Mouse (Mus musculus): ENCODE measurements around the gene Sertad1. TPM values are rescaled to one million over a fixed set of nuclear protein-coding genes. Genes with fewer than 3 reads are reported as not detected.

The Sertad1 gene
- polyA plus RNA-seq, 1 experiment from 2014 or later = 39.3 TPM

GRCm38 (mm10) chr7:27506765-27507370, 20.2 kb downstream of the Sertad1 start:
- WGBS = 35% methylated on average over 9 of the region's 9 CpGs
- Histone ChIP-seq H3K9me3 (ENCODE audit: low read depth, low read length) (no peaks in the 10 kb centered on the region), H3K4me3 (ENCODE audit: low read depth, low read length) (peak overlapping the region; percentile 41), H3K27me3 (ENCODE audit: insufficient read depth, low read length) (no peaks in the 10 kb centered on the region), H3K36me3 (ENCODE audit: insufficient read depth) (no peaks in the 10 kb centered on the region), H3K4me1 (ENCODE audit: insufficient read depth) (peaks cover 11% of the 10 kb centered on the region), H3K9ac (peak overlapping the region; percentile 58; the same call in 1 of the 2 replicates), H3K4me2 (peak overlapping the region; percentile 57), H3K27ac (ENCODE audit: low read depth) (peak overlapping the region; percentile 98)
- peak; percentile 46 for DNase-seq
- TF ChIP-seq CTCF (IDR thresholded peaks at IDR 0.05; ENCODE audit: low read depth) = no peak
- peak; percentile 9; the same call in 1 of the 2 replicates for ATAC-seq (ENCODE audit: insufficient read depth)

GRCm38 (mm10) chr7:27507711-27508647, 21.3 kb downstream of the Sertad1 start:
- ATAC-seq (ENCODE audit: insufficient read depth) = peak; percentile 91
- peak; percentile 38; the same call in 1 of the 2 replicates for TF ChIP-seq CTCF (IDR thresholded peaks at IDR 0.05; ENCODE audit: low read depth)
- WGBS = under 1% methylated on average over 54 of the region's 54 CpGs
- Histone ChIP-seq H3K9ac (peak overlapping the region; percentile 58), H3K9me3 (ENCODE audit: low read depth, low read length) (no peaks in the 10 kb centered on the region), H3K4me3 (ENCODE audit: low read depth, low read length) (peak overlapping the region; percentile 41), H3K4me2 (peak overlapping the region; percentile 57), H3K27ac (ENCODE audit: low read depth) (peak overlapping the region; percentile 98), H3K36me3 (ENCODE audit: insufficient read depth) (no peaks in the 10 kb centered on the region), H3K27me3 (ENCODE audit: insufficient read depth, low read length) (no peaks in the 10 kb centered on the region), H3K4me1 (ENCODE audit: insufficient read depth) (peaks cover 11% of the 10 kb centered on the region)
- peak; percentile 100 for DNase-seq

- Histone ChIP-seq H3K27ac (ENCODE audit: low read depth) (peak overlapping the region; percentile 98), H3K4me3 (ENCODE audit: low read depth, low read length) (peak overlapping the region; percentile 41), H3K4me1 (ENCODE audit: insufficient read depth) (peaks cover 11% of the 10 kb centered on the region), H3K4me2 (peak overlapping the region; percentile 57), H3K27me3 (ENCODE audit: insufficient read depth, low read length) (no peaks in the 10 kb centered on the region), H3K9me3 (ENCODE audit: low read depth, low read length) (no peaks in the 10 kb centered on the region), H3K9ac (no peak overlapping the region), H3K36me3 (ENCODE audit: insufficient read depth) (no peaks in the 10 kb centered on the region)
- WGBS = 15% methylated on average over 6 of the region's 6 CpGs
- peak; percentile 83 for TF ChIP-seq CTCF (IDR thresholded peaks at IDR 0.05; ENCODE audit: low read depth)
- peak; percentile 61; the same call in 1 of the 2 replicates for ATAC-seq (ENCODE audit: insufficient read depth)
- DNase-seq = peak; percentile 84
Observed at GRCm38 (mm10) chr7:27508648-27509005, 21.9 kb downstream of the Sertad1 start.

GRCm38 (mm10) chr7:27510809-27511208, 24.1 kb downstream of the Sertad1 start:
- no peak overlapping the region for H3K9ac ChIP-seq
- DNase-seq = no peak
- no peak for ATAC-seq (ENCODE audit: insufficient read depth)
- H3K27me3 ChIP-seq (ENCODE audit: insufficient read depth, low read length) = no peaks in the 10 kb centered on the region
- WGBS = 81% methylated on average over 2 of the region's 2 CpGs
- no peak overlapping the region for H3K27ac ChIP-seq (ENCODE audit: low read depth)
- peaks cover 11% of the 10 kb centered on the region for H3K4me1 ChIP-seq (ENCODE audit: insufficient read depth)
- no peaks in the 10 kb centered on the region for H3K9me3 ChIP-seq (ENCODE audit: low read depth, low read length)
- H3K4me3 ChIP-seq (ENCODE audit: low read depth, low read length) = no peak overlapping the region
- no peaks in the 10 kb centered on the region for H3K36me3 ChIP-seq (ENCODE audit: insufficient read depth)
- TF ChIP-seq CTCF (IDR thresholded peaks at IDR 0.05; ENCODE audit: low read depth) = no peak
- no peak overlapping the region for H3K4me2 ChIP-seq

- H3K27ac ChIP-seq (ENCODE audit: low read depth) = no peak overlapping the region
- peaks cover 5% of the 10 kb centered on the region; the same call in 1 of the 2 replicates for H3K36me3 ChIP-seq (ENCODE audit: insufficient read depth)
- peaks cover 3% of the 10 kb centered on the region; the same call in 1 of the 2 replicates for H3K9me3 ChIP-seq (ENCODE audit: low read depth, low read length)
- H3K9ac ChIP-seq = no peak overlapping the region
- H3K4me3 ChIP-seq (ENCODE audit: low read depth, low read length) = no peak overlapping the region
- 0 out of 2 replicates have a peak, but pooled peaks have one; percentile 11 for ATAC-seq (ENCODE audit: insufficient read depth)
- H3K27me3 ChIP-seq (ENCODE audit: insufficient read depth, low read length) = no peaks in the 10 kb centered on the region
- no peaks in the 10 kb centered on the region for H3K4me1 ChIP-seq (ENCODE audit: insufficient read depth)
- TF ChIP-seq CTCF (IDR thresholded peaks at IDR 0.05; ENCODE audit: low read depth) = no peak
- 66% methylated on average over 9 of the region's 9 CpGs for WGBS
- no peak for DNase-seq
- no peak overlapping the region for H3K4me2 ChIP-seq
Observed at GRCm38 (mm10) chr7:27514961-27515360, 28.3 kb downstream of the Sertad1 start.

- no peaks in the 10 kb centered on the region for H3K4me1 ChIP-seq (ENCODE audit: insufficient read depth)
- H3K27ac ChIP-seq (ENCODE audit: low read depth) = no peak overlapping the region
- WGBS = 83% methylated on average over 9 of the region's 9 CpGs
- H3K27me3 ChIP-seq (ENCODE audit: insufficient read depth, low read length) = no peaks in the 10 kb centered on the region
- H3K36me3 ChIP-seq (ENCODE audit: insufficient read depth) = peaks cover 5% of the 10 kb centered on the region; the same call in 1 of the 2 replicates
- H3K9me3 ChIP-seq (ENCODE audit: low read depth, low read length) = peaks cover 4% of the 10 kb centered on the region; the same call in 1 of the 2 replicates
- H3K9ac ChIP-seq = no peak overlapping the region
- no peak overlapping the region for H3K4me3 ChIP-seq (ENCODE audit: low read depth, low read length)
- no peak overlapping the region for H3K4me2 ChIP-seq
- ATAC-seq (ENCODE audit: insufficient read depth) (no peak), DNase-seq (no peak)
- no peak for TF ChIP-seq CTCF (IDR thresholded peaks at IDR 0.05; ENCODE audit: low read depth)
Observed at GRCm38 (mm10) chr7:27518314-27518713, 31.6 kb downstream of the Sertad1 start.

GRCm38 (mm10) chr7:27520104-27520503, 33.4 kb downstream of the Sertad1 start:
- Histone ChIP-seq H3K4me3 (ENCODE audit: low read depth, low read length) (no peak overlapping the region), H3K9me3 (ENCODE audit: low read depth, low read length) (peaks cover 4% of the 10 kb centered on the region; the same call in 1 of the 2 replicates), H3K27ac (ENCODE audit: low read depth) (no peak overlapping the region), H3K4me1 (ENCODE audit: insufficient read depth) (no peaks in the 10 kb centered on the region), H3K27me3 (ENCODE audit: insufficient read depth, low read length) (no peaks in the 10 kb centered on the region), H3K4me2 (no peak overlapping the region), H3K36me3 (ENCODE audit: insufficient read depth) (peaks cover 5% of the 10 kb centered on the region; the same call in 1 of the 2 replicates), H3K9ac (no peak overlapping the region)
- no peak for ATAC-seq (ENCODE audit: insufficient read depth)
- DNase-seq = no peak
- TF ChIP-seq CTCF (IDR thresholded peaks at IDR 0.05; ENCODE audit: low read depth) = peak; percentile 35; the same call in 1 of the 2 replicates
